Mouse (Mus musculus) cerebellum, adult 2 months (tissue): ENCODE measurements around the gene Max. TPM values are rescaled to one million over a fixed set of nuclear protein-coding genes. Genes with fewer than 3 reads are reported as not detected.

Experiments
- DNase-seq, 2 experiments: peaks; one replicate each; pipeline ENCODE4 v3.0.0; 2021
- H3K27ac ChIP-seq: fragments of 200-500 bp; 2 replicates; pipeline ENCODE4 v1.5.1; 2012; ENCODE audit warnings: low read length, control low read depth, inconsistent platforms; ENCODE audit not compliant: insufficient read depth
- H3K27me3 ChIP-seq: fragments of 200-500 bp; 2 replicates; pipeline ENCODE4 v1.6.1; 2012; ENCODE audit warnings: inconsistent platforms, mild to moderate bottlenecking, low read length, moderate library complexity; ENCODE audit not compliant: control insufficient read depth, insufficient read depth
- H3K4me1 ChIP-seq: fragments of 200-500 bp; 2 replicates; pipeline ENCODE4 v1.6.1; 2011; ENCODE audit warnings: low read length; ENCODE audit not compliant: control insufficient read depth, insufficient read depth
- H3K4me3 ChIP-seq: fragments of 200-500 bp; replicated peaks from 2 replicates; pipeline ENCODE3; 2011; ENCODE audit warnings: mild to moderate bottlenecking, low read depth, low read length, control low read depth; ENCODE audit not compliant: insufficient read depth
- CTCF ChIP-seq: fragments of 200-500 bp; IDR thresholded peaks from 2 replicates; pipeline ENCODE4 v1.5.1; 2011; ENCODE audit warnings: low read depth, mild to moderate bottlenecking, control low read depth, low read length, moderate library complexity, borderline replicate concordance; ENCODE audit not compliant: insufficient read depth
- POLR2A ChIP-seq: fragments of 200-500 bp; IDR thresholded peaks from 2 replicates; pipeline ENCODE4 v1.6.1; 2011; ENCODE audit warnings: low read length, control low read depth, borderline replicate concordance; ENCODE audit not compliant: insufficient read depth
- WGBS: fragments of 180-500 bp; shearing (Covaris S2); methylation state at CpG from one replicate; pipeline ENCODE4 v1.1.7; 2018; 5-methylcytosine and 5-hydroxymethylcytosine counted together
- polyA plus RNA-seq: library from polyadenylated mRNA; depleted of rRNA; stranded (reverse); fragments of >200 nt; gene quantifications from 2 replicates; pipeline ENCODE4 v1.2.3, GENCODE M21; 2012

Gene Max
- polyA plus RNA-seq, 1 experiment, result 90.7 TPM

DNA sequence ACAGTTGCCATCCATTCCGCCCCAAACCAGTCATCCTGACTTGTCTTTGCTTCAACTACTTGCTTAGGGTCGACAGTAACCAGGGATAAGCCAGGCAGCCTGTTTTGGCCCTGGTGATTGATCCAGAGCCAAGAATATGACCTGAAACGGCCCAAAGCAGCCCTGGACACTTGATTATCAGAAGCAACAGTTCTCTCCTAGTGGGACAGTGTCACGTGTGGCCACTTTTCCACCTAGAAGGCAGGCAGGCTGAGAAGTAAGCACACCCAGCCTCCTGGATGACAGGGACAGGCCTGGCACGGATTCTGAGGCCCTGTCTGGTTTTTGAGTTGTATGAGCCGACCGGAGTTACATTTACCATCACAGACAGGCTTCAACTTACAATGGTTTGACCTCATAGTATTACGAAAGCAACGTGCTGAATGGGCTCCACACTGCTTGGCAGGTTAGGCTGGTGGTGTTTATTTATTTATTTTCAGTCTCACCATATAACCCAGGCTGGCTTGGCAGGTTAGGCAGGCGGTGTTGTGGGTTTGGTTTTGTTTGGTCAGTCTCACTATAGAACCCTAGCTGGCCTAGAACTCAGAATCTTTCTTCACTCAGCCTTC, 35.6 kb downstream of the Max start:
- TF ChIP-seq POLR2A (no peak), CTCF (no peak)
- H3K27ac ChIP-seq, result peak overlapping the region; percentile 47
- no peaks in the 10 kb centered on the region for H3K27me3 ChIP-seq
- peaks cover 41% of the 10 kb centered on the region for H3K4me1 ChIP-seq
- peak in 1 of 2 experiments; percentile 50 for DNase-seq
- H3K4me3 ChIP-seq, result no peak overlapping the region
- 47% methylated on average over 10 of the region's 10 CpGs for WGBS

DNA sequence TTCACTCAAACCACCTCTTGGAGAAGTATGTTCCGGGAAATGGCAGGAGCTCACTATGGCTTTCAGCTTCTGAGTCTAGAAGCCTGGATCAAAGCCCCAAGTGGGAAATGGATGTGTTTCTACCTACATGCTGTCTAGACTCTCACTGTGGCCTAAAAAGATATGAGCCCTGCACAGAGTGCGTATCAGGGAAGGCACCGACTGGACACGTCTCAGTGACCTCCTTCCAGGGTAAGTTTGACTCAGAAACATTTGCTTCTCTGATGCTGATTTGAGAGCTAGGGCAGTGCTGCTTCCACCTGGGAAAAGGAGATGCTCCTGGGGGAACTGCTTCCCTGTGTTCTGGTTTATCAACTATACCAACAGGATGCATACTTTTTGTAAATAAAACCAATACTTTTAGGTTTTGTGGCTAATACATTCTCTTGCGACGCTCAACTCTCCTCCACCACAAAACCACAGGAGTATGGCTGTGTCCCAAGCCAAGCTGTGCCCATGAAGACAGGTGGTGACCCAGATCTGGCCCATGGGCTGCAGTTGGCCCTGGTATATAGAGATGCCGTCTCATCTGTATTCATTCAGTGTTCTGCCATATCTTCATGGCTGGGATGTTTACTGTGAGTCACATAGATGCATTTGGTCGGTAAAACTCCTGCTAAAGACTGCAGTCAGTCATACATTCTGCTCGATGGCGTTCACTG, 36.9 kb downstream of the Max start:
- Histone ChIP-seq H3K27ac (peak overlapping the region; percentile 47), H3K27me3 (no peaks in the 10 kb centered on the region), H3K4me1 (peaks cover 40% of the 10 kb centered on the region), H3K4me3 (no peak overlapping the region)
- DNase-seq, result peak; percentile 75 to 84
- WGBS, result 21% methylated on average over 10 of the region's 10 CpGs
- TF ChIP-seq POLR2A (no peak), CTCF (no peak)

DNA sequence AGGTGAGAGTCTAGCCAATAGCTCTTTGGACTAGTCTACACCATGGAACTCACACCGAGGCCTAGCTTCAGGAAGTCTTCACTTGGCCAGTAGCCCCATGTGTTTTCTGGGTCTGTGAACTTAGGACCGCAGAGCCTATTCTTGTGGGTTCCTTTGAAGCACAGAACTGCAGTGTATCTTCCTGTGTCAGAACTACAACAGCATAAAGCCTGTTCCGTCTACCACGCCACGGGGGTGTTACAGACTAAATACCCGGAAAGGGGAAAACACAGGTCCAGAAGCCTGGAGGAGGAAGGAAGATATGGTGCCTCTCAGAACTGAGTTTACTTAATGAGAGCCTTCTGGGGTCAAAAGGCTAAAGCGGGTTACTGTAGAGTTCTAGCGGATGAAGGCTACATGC, 38.9 kb downstream of the Max start:
- Histone ChIP-seq H3K4me3 (no peak overlapping the region), H3K27ac (no peak overlapping the region), H3K4me1 (peaks cover 40% of the 10 kb centered on the region), H3K27me3 (no peaks in the 10 kb centered on the region)
- no peak for TF ChIP-seq CTCF
- no peak for TF ChIP-seq POLR2A
- WGBS, result 86% methylated on average over 8 of the region's 8 CpGs
- no peak for DNase-seq

DNA sequence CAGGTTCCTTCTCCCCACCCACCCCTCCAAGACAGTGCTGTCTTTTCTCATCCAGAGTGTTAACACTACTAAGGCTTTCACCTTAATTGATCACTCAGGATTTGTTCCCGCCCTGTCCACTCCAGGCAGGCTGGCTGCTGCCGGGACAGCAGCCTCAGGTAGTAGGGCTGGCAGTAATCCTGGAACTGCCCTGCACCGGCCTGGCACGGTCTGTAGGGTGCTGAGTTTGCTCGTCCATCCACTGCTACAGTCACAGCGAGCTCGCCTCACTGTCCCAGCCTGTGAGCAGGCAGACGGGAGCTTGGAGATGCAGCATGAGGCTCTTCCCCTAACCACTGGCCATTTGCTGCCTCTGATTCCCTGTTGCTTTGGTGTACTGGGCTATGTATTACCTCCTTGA, 41.0 kb downstream of the Max start:
- peaks cover 26% of the 10 kb centered on the region for H3K4me1 ChIP-seq
- H3K27me3 ChIP-seq, result no peaks in the 10 kb centered on the region
- no peak overlapping the region for H3K4me3 ChIP-seq
- no peak overlapping the region for H3K27ac ChIP-seq
- DNase-seq, result peak in 1 of 2 experiments; percentile 66
- no peak for TF ChIP-seq CTCF
- TF ChIP-seq POLR2A, result no peak
- 29% methylated on average over 8 of the region's 8 CpGs for WGBS

DNA sequence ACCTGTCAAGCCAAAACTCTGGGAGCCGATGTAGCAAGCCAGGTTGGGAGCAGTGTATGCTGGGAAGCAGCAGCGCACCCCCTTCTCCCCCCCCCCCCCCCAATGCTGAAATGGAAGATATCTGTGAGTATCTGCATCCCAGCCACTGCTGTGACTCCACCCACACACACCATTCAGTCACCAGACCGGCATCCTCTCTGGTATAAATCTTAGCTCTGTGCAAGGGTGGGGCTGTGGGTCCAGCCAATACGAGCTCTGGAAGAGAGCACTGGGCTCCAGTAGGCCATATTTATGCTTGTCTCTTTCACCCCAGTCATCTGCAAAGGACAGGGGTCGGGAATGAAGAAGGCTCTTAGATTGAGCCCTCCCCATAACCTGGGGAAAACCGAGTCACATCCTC, 41.6 kb downstream of the Max start:
- WGBS, result 71% methylated on average over 6 of the region's 6 CpGs
- no peak overlapping the region for H3K27ac ChIP-seq
- no peaks in the 10 kb centered on the region for H3K27me3 ChIP-seq
- no peak for DNase-seq
- no peak overlapping the region for H3K4me3 ChIP-seq
- no peak for TF ChIP-seq POLR2A
- no peak for TF ChIP-seq CTCF
- H3K4me1 ChIP-seq, result peaks cover 20% of the 10 kb centered on the region

DNA sequence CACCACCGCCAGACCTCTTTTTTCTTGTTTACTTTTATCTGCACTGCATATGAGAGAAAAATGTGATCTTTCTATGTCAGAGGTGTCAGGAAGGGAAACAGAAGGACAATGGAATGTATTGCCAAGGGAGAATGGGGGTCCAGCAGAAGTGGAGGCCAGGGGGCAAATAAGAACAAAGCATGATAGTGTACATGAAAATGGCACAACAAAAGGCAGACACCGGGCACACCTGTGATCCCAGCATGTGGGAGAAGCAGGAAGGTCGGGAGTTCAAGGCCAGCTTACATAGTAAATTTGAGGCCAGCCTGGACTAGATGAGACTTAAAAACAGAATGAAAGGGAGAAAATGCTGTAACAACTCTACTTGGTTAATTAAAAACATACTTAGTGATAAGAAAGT, 43.1 kb downstream of the Max start:
- TF ChIP-seq POLR2A, result no peak
- no peak for TF ChIP-seq CTCF
- no peak overlapping the region for H3K4me3 ChIP-seq
- H3K4me1 ChIP-seq, result peaks cover 10% of the 10 kb centered on the region
- no peaks in the 10 kb centered on the region for H3K27me3 ChIP-seq
- WGBS, result 60% methylated on average over 3 of the region's 3 CpGs
- no peak overlapping the region for H3K27ac ChIP-seq
- no peak for DNase-seq

DNA sequence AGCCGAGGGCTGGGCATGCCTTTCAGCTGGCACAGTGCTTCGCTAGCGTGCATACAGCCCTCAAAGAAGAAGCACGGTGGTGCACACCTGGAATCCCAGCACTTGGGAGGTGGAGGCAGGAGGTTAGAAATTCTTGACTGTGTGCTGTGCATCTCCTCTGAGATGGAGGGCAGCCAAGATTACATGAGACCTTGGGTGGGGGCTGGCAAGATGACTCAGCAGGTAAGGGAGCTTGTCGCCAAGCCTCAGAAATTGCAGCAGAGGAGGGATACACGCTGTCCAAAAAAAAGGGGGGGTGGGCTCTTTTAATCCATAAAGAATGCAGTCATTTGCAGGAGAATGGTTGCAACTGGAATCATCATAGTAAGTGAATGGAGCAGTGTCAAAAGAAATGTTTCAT, 43.9 kb downstream of the Max start:
- TF ChIP-seq CTCF (no peak), POLR2A (no peak)
- 51% methylated on average over 6 of the region's 6 CpGs for WGBS
- H3K27ac ChIP-seq, result no peak overlapping the region

DNA sequence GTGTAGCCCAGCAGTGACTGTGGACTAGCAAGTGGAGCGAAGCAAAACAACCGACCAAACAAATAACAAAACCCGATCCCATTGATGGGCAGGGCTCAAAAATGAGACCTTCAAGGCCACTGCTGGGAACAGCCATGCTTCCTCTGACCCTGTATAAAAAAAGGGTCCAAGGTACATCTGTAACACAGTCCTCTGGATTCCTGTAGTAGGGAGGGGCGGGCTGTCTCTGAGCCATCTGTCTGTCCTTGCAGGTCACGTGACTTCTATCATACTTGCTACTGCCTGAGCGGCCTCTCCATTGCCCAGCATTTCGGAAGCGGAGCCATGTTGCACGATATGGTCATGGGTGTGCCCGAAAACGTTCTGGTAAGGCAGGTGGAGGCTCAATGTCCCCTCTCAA, 45.8 kb downstream of the Max start:
- peak in 1 of 2 experiments; percentile 18 for DNase-seq
- WGBS, result 94% methylated on average over 11 of the region's 11 CpGs
- Histone ChIP-seq H3K27me3 (no peaks in the 10 kb centered on the region), H3K4me3 (no peak overlapping the region), H3K4me1 (peaks cover 23% of the 10 kb centered on the region), H3K27ac (no peak overlapping the region)
- TF ChIP-seq POLR2A (no peak), CTCF (no peak)

More for the DNA sequence above, 43.9 kb downstream of the Max start:
- Histone ChIP-seq H3K27me3 (no peaks in the 10 kb centered on the region), H3K4me3 (no peak overlapping the region), H3K4me1 (peaks cover 10% of the 10 kb centered on the region)
- no peak for DNase-seq
